Mouse (Mus musculus): ENCODE measurements around the gene Tmem101.

Gene Tmem101

GRCm38 (mm10) chr11:102156039-102156785, at the start of gene Tmem101:
Tmem101 (minus strand) TSS chr11:102156404.
- under 1% methylated on average over 37 of the region's 37 CpGs for WGBS

GRCm38 (mm10) chr11:102201408-102201821, 45.2 kb upstream of the Tmem101 start:
- 42% methylated on average over 12 of the region's 12 CpGs for WGBS

DNA sequence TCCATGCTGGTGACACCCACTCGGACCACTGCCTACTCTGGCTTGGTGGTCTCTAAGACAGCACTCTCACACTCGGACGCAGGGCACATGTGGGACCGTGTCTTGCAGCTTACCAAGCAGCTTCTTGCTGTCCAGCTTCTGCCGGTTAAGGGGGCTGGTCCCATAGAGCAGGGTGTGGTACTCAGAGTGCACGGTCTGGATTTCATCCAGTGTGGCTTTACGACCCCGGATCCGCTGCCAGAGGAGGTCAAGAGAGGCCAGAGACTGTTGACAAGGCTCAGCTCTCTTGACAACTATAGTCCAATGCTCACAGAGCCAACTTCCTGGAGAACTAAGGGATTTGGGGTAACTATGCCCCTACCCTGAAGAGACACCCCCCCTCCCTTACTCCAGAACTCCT, 43.7 kb upstream of the Tmem101 start:
- 87% methylated on average over 9 of the region's 9 CpGs for WGBS

DNA sequence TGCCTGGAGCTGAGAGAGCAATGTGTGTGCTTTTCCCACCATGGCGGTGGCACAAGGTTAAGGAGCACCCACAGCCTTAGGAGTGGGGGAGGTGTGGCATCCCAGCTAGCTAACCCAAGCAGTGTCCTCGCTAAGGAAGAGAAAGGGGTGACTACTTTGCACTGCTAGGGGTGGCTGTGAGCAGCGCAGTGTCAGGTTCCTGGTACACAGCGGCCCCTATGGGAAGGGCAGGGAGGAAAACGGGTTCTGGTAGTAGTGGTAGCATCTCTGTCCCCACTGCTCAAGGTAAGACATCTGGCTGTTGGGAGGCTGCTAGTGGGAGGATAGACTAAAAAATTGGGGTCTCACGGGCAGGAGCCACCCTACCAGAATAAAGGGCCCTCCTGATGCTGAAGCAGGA, 42.0 kb upstream of the Tmem101 start:
- WGBS, result 66% methylated on average over 6 of the region's 6 CpGs

DNA sequence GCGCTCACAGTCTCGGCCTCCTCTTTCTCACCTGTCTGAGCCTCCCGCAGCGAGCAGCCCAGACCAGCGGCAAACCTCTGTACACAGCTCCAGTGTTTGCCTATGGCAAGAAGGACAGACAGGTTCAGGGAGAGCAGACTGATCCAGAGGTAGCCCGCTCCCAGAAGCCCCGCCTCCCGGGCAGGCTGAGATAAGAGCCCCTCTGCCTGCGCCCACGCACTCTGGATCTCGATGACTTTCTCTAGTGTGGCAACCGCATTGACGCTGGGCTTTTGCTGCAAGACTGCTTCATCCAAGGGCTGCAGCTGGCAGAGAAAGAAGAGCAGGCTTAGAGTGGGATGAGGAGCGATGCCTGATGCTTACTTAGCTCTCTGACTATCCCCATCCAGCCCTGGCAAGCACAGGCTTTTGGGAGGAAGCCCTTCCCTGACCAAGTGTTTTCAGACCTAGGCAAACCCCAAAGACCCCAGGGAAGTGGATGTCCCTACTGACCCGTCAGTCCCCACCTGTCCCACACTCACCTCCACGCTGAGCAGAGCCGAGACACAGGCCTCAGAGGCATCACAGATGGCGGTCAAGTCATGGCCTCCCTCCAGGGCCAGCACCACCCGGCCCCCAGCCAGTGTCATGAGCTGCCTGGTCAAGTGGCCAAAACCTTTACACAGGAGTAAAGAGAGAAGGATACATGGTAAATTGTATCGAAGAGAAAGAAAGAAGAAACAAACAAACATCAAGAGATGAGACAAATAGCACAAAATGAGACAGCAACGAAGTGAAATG, 40.0 kb upstream of the Tmem101 start:
- WGBS, result 67% methylated on average over 21 of the region's 21 CpGs

- 76% methylated on average over 9 of the region's 9 CpGs for WGBS
Observed at GRCm38 (mm10) chr11:102193657-102194440, 37.6 kb upstream of the Tmem101 start.

DNA sequence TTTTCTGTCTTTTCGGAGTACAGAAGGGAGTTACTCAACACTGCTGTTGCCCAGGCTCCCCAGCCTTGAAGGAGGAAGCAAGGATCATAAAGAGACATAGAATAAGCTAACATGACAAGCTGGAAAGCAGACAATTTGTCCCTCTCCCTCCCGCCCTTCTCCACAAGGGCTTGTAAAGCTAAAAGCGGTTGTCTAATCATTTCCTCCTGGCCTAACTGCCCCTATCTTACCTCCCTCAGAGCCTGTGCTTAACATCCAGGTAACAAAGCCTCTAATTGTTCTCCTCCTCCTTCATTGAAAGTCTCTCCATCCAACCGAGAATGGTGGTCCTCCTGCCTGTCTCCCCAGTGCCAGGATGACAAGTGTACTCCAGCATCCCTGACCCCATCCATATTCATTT, 34.6 kb upstream of the Tmem101 start:
- 66% methylated on average over 4 of the region's 4 CpGs for WGBS

DNA sequence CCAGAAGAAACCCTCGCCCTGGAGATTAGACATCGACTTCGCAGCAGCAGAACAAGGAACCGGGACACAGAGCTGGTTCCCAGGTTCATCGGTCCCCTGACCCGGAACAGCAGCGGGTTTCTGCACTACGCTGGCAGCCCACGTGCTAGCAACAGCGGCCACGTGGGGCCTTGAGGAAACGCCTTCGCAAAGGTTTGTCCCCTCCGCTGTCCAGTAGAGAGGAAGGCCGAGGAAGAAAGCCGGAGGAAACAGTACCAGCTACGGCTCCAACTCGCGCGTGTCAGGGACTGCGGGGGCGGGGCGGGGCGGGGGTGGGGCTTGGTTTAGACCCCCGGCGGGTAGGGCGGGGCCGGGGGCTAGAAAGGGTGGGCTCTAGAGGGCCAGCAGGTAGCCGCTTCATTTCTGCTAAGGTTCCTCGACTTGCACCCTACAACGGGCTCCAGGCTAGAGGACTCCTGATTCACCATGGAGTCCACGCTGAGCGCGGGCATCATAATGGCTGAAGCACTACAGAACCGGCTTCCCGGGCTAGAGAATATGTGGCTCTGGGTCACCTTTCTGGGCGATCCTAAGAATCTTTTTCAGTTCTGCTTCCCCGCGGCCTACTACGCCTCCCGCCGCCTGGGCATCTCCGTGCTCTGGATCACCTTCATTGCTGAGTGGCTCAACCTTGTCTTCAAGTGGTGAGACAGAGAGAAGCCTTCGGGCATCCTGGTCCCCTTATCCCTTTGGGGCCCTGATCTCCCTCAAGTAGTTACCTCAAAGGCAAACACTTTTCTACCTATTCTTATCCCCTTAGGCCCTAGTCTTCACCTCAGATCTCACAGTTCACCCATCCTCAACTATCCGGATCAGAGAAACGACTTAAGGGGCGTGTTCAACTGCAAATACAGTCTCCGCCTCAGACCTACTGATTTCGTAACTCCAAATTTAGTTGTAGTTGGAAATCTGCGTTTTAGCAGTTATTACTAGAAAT, 33.5 kb upstream of the Tmem101 start, which contains the start of gene G6pc3:
Gene G6pc3, plus strand, starts transcription at position 160 of the 976 bp plus-strand sequence.
- WGBS, result 1% methylated on average over 50 of the region's 50 CpGs

GRCm38 (mm10) chr11:102188980-102189379, 32.8 kb upstream of the Tmem101 start:
- 64% methylated on average over 6 of the region's 6 CpGs for WGBS

DNA sequence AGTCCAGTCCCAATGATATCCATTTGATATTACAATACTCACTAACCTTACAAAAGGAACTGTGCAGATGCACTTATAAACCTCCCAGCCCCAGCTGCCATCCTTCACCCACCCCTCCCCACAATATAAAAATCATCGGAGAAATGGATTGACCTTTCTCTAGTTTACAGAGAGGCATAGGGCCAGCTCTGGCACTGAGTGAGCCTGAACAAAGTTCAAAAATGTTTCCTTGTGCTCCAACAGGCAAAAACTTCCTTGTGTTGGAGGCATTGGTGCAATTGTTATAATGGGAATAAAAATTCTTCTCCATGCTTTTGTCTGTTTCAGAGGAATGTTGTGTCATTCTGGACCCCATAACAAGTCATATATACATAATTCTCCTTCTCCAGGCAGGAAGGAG, 30.0 kb upstream of the Tmem101 start:
- 69% methylated on average over 1 of the region's 1 CpGs for WGBS

- WGBS, result 18% methylated on average over 3 of the region's 3 CpGs
Observed at GRCm38 (mm10) chr11:102185677-102186076, 29.5 kb upstream of the Tmem101 start.

GRCm38 (mm10) chr11:102184646-102185495, 28.7 kb upstream of the Tmem101 start, which contains the start of gene Lsm12:
Lsm12 (minus strand) TSS chr11:102185296.
- WGBS, result under 1% methylated on average over 69 of the region's 70 CpGs

DNA sequence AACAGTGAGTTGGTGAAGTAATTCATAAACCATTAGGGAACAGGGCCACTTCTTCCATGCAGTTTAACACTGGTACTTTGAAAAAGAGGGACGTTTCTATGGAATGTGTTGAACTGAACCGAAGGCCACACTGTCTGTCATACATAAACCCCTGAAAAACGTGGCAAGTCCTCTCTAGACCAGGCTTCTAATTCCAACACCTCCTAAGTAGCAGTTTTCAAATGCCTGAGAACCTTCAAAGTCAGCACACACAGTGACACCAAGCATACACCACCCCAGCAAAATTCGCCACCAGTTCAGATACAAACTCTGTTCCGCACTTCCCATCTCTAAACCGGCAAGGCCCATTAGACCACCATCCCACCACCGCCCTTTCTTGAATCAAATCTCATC, 28.0 kb upstream of the Tmem101 start:
- 2% methylated on average over 7 of the region's 7 CpGs for WGBS

DNA sequence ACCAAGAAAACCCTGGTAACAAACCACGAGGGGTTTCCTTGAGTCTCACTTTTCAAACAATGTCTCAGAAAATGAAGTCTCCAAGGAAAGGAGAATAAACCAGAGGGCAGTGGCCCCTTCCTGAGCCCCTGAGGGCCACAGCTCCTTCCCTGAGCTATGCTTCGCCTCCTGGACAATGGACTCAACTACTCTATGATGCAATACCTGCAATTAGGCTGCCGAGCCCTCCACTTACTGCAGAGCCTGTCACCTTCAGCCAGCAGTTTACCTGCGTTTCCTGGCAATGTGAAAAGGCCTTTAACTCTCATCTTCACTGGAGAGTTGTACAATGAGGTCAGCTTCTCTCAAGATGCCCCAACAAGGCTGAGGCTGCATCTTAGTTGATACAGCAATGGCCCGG, 12.5 kb upstream of the Tmem101 start:
- WGBS, result 63% methylated on average over 5 of the region's 5 CpGs

- 75% methylated on average over 5 of the region's 5 CpGs for WGBS
Observed at GRCm38 (mm10) chr11:102167539-102167938, 11.3 kb upstream of the Tmem101 start.

- WGBS, result 50% methylated on average over 6 of the region's 6 CpGs
Observed at GRCm38 (mm10) chr11:102165971-102166722, 9.9 kb upstream of the Tmem101 start.

DNA sequence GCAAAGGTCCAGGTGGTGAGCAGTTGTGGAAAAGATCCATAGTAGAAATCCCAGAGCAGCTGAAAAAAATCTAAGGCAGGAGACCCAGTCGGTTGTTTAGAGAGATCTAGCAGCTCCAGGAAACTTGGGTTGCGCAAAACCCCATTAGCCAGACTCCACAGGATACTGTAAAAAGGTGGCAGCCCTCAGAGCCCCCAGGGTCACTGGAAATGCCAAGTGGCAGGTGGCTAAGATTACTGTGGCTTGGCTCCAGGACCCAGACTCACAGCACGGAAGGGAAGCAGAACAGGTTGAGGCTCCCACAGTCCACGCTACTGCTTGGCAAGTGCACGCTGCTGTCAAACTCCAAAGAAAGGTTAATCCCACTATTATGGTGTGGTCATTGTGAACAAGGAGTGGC, 3.6 kb upstream of the Tmem101 start:
- 84% methylated on average over 5 of the region's 5 CpGs for WGBS

DNA sequence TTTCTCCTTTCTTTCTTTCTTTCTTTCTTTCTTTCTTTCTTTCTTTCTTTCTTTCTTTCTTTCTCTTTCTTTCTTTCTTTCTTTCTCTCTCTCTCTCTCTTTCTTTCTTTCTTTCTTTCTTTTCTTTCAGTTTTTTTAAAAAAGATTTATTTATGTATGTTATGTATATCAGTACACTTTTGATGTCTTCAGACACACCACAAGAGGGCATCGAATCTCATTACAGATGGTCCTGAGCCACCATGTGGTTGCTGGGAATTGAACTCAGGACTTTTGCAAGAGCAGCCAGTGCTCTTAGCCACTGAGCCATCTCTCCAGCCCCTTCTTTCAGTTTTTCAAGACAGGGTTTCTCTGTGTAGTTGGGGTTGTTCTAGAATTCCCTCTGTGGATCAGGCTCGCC, 1.8 kb upstream of the Tmem101 start:
- WGBS, result 71% methylated on average over 2 of the region's 2 CpGs

- WGBS, result 7% methylated on average over 1 of the region's 1 CpGs
Observed at GRCm38 (mm10) chr11:102156786-102157089, 534 bp upstream of the Tmem101 start.

Data from cerebral cortex, adult 2 months (tissue).